Mouse (Mus musculus): ENCODE measurements around the gene Tmem120b. TPM values are rescaled to one million over a fixed set of nuclear protein-coding genes. Genes with fewer than 3 reads are reported as not detected.

The Tmem120b gene
- polyA plus RNA-seq, 1 experiment from 2014 or later = 20.7 TPM

GRCm38 (mm10) chr5:123166437-123166836 is 98.2 kb downstream of the Tmem120b start:
- ATAC-seq (ENCODE audit: low FRiP score, low read depth) = no peak
- no peak overlapping the region for H3K4me3 ChIP-seq
- no peak overlapping the region for H3K4me2 ChIP-seq
- WGBS = 92% methylated on average over 10 of the region's 10 CpGs
- H3K27ac ChIP-seq (replicated peaks) = no peak overlapping the region
- H3K4me1 ChIP-seq (replicated peaks) = peaks cover 6% of the 10 kb centered on the region
- peaks cover 46% of the 10 kb centered on the region for H3K36me3 ChIP-seq
- no peak overlapping the region for H3K9ac ChIP-seq
- H3K27me3 ChIP-seq = no peaks in the 10 kb centered on the region
- no peaks in the 10 kb centered on the region for H3K9me3 ChIP-seq

Other genes with a start within 250 kb of the Tmem120b start
- 481 and 508 TPM in 2 replicates for gene Anapc5, start 247.1 kb upstream of the Tmem120b start, polyA plus RNA-seq (2015; fragmentation: Nextera tagmentation; extraction: Ambion mirVana)
- 45.0 and 47.5 TPM in 2 replicates for gene Rnf34, start 218.4 kb upstream of the Tmem120b start, polyA plus RNA-seq (2015; fragmentation: Nextera tagmentation; extraction: Ambion mirVana)
- 95.4 and 99.5 TPM in 2 replicates for gene Kdm2b, start 78.6 kb upstream of the Tmem120b start, polyA plus RNA-seq (2015; fragmentation: Nextera tagmentation; extraction: Ambion mirVana)
- 14.0 and 14.3 TPM in 2 replicates for gene Orai1, start 53.3 kb upstream of the Tmem120b start, polyA plus RNA-seq (2015; fragmentation: Nextera tagmentation; extraction: Ambion mirVana)
- 1.1 and 1.3 TPM in 2 replicates for gene Morn3, start 21.4 kb upstream of the Tmem120b start, polyA plus RNA-seq (2015; fragmentation: Nextera tagmentation; extraction: Ambion mirVana)
- gene Rhof, start 64.3 kb downstream of the Tmem120b start, polyA plus RNA-seq (2015; fragmentation: Nextera tagmentation; extraction: Ambion mirVana) = 16.7 and 19.3 TPM in 2 replicates
- gene Setd1b, start 73.8 kb downstream of the Tmem120b start, polyA plus RNA-seq (2015; fragmentation: Nextera tagmentation; extraction: Ambion mirVana) = 10.9 and 11.7 TPM in 2 replicates
- gene Psmd9, start 101.0 kb downstream of the Tmem120b start, polyA plus RNA-seq (2015; fragmentation: Nextera tagmentation; extraction: Ambion mirVana) = 75.3 and 75.7 TPM in 2 replicates
- not detected in 2 replicates for gene Hpd, start 114.3 kb downstream of the Tmem120b start, polyA plus RNA-seq (2015; fragmentation: Nextera tagmentation; extraction: Ambion mirVana)
- 0.80 and 1.3 TPM in 2 replicates for gene Wdr66, start 183.7 kb downstream of the Tmem120b start, polyA plus RNA-seq (2015; fragmentation: Nextera tagmentation; extraction: Ambion mirVana)